26 mouse cellular contexts compared by ENCODE assay signal in genomic region chr10:42296559-42296958, GRCm38 (mm10). TPM values are rescaled to one million over a fixed set of nuclear protein-coding genes. Genes with fewer than 3 reads are reported as not detected.
DNase-seq lines count a peak whose midpoint lies in the region; ATAC-seq and TF ChIP-seq lines count a peak whose summit lies in the region.
"Had no signal": no experiment of that assay in that cellular context is flagged by ENCODE, and none has a peak within 500 bp of the region (broad histone marks: within the 10 kb centered on the region; RNA-seq: fewer than 3 reads in every experiment).

No protein-coding gene starts in this region.

- no peak for DNase-seq in G1E (ENCODE audit: low spot score)
- DNase-seq in c-Kit-positive CD71-positive TER-119-negative erythroid progenitor cells, embryonic 14.5 days (ENCODE audit: low read depth): peak; percentile 68
- peak; percentile 22 for DNase-seq in liver, embryonic 13.5 days
- no peak for DNase-seq in cerebellum, adult 2 months
- no peak for DNase-seq in spleen, postnatal 14 days (ENCODE audit: low spot score in 2 of 2)
- no peak for DNase-seq in neural tube, embryonic 10.5 days (ENCODE audit: extremely low spot score, low spot score)
- DNase-seq: adrenal gland, adult 8-10 months; B cell, adult 2 months; cerebellum, adult 8-10 months; gastrocnemius, postnatal 36 days; heart, adult 2 months; heart, postnatal 36 days; kidney, adult 2 months; lung, embryonic 14.5 days; right cerebral cortex, adult 18-20 months; right cerebral cortex, postnatal 4 days; thymus, postnatal 14 days had no signal

- H3K27me3 ChIP-seq in G1E (ENCODE audit: insufficient read depth, low read length): peaks cover 15% of the 10 kb centered on the region
- H3K27me3 ChIP-seq in liver, embryonic 13.5 days: no peaks in the 10 kb centered on the region
- H3K27me3 ChIP-seq in cerebellum, adult 2 months (ENCODE audit: control insufficient read depth, insufficient read depth, low read length): no peaks in the 10 kb centered on the region
- H3K27me3 ChIP-seq: CH12.LX; limb, embryonic 12.5 days; midbrain, embryonic 15.5 days; neural tube, embryonic 13.5 days had no signal

- no peak overlapping the region for H3K9ac ChIP-seq in liver, embryonic 13.5 days
- H3K9ac ChIP-seq: hindbrain, embryonic 14.5 days; limb, embryonic 12.5 days; lung, embryonic 14.5 days; midbrain, embryonic 15.5 days; neural tube, embryonic 13.5 days had no signal

- WGBS in liver, embryonic 13.5 days (ENCODE audit: insufficient replicate concordance): 34% methylated on average over 4 of the region's 4 CpGs
- WGBS in cerebellum, adult 2 months: 62% methylated on average over 4 of the region's 4 CpGs

- ATAC-seq in G1E (ENCODE audit: extremely low read depth, insufficient number of reproducible peaks, low FRiP score, poor library complexity, severe bottlenecking): peak; percentile 68
- ATAC-seq in liver, embryonic 13.5 days (ENCODE audit: low read depth): peak; percentile 90
- peak; percentile 86 for ATAC-seq in megakaryocyte-erythroid progenitor cell, adult 5-6 weeks (replicated peaks; ENCODE audit: low FRiP score, low TSS enrichment, poor library complexity, severe bottlenecking)
- ATAC-seq: activated CD4-positive, CD25-positive, alpha-beta regulatory T cell, adult 4 months; midbrain, embryonic 15.5 days had no signal

- H3K27ac ChIP-seq in liver, embryonic 13.5 days: peak overlapping the region; percentile 59; the same call in 1 of the 2 replicates
- no peak overlapping the region for H3K27ac ChIP-seq in cerebellum, adult 2 months (ENCODE audit: insufficient read depth, low read length)
- H3K27ac ChIP-seq: heart, adult 2 months; hindbrain, embryonic 14.5 days; kidney, postnatal 0 days; limb, embryonic 12.5 days; midbrain, embryonic 15.5 days; neural tube, embryonic 13.5 days had no signal

- H3K9me3 ChIP-seq in G1E (replicated peaks): no peaks in the 10 kb centered on the region
- H3K9me3 ChIP-seq in liver, embryonic 13.5 days (replicated peaks): no peaks in the 10 kb centered on the region
- H3K9me3 ChIP-seq: limb, embryonic 12.5 days; megakaryocyte, embryonic 14.5 days; midbrain, embryonic 15.5 days; neural tube, embryonic 13.5 days had no signal

- no peaks in the 10 kb centered on the region for H3K36me3 ChIP-seq in G1E (replicated peaks)
- no peaks in the 10 kb centered on the region for H3K36me3 ChIP-seq in liver, embryonic 13.5 days
- H3K36me3 ChIP-seq: limb, embryonic 12.5 days; midbrain, embryonic 15.5 days; neural tube, embryonic 13.5 days had no signal

- peaks cover 31% of the 10 kb centered on the region for H3K4me1 ChIP-seq in G1E (ENCODE audit: insufficient read depth, low read depth, low read length)
- H3K4me1 ChIP-seq in liver, embryonic 13.5 days (replicated peaks): peaks cover 39% of the 10 kb centered on the region
- peaks cover 7% of the 10 kb centered on the region; the same call in 1 of the 2 replicates for H3K4me1 ChIP-seq in cerebellum, adult 2 months (ENCODE audit: control insufficient read depth, insufficient read depth, low read length)
- H3K4me1 ChIP-seq: midbrain, embryonic 15.5 days; neural tube, embryonic 13.5 days had no signal

- H3K4me2 ChIP-seq in liver, embryonic 13.5 days: no peak overlapping the region
- H3K4me2 ChIP-seq: hindbrain, embryonic 14.5 days; limb, embryonic 12.5 days; lung, embryonic 14.5 days; midbrain, embryonic 15.5 days; neural tube, embryonic 13.5 days had no signal

- TF ChIP-seq CTCF in G1E (IDR thresholded peaks at IDR 0.05; ENCODE audit: low read depth, low read length): no peak
- TF ChIP-seq CTCF in cerebellum, adult 2 months (IDR thresholded peaks at IDR 0.05; ENCODE audit: borderline replicate concordance, insufficient read depth, low read depth, low read length): no peak

- TF ChIP-seq POLR2A in cerebellum, adult 2 months (IDR thresholded peaks at IDR 0.05; ENCODE audit: borderline replicate concordance, insufficient read depth, low read length): no peak

- H3K4me3 ChIP-seq in G1E (ENCODE audit: low read depth, low read length): no peak overlapping the region
- no peak overlapping the region for H3K4me3 ChIP-seq in liver, embryonic 13.5 days (replicated peaks)
- no peak overlapping the region for H3K4me3 ChIP-seq in cerebellum, adult 2 months (replicated peaks; ENCODE audit: insufficient read depth, low read depth, low read length)
- H3K4me3 ChIP-seq: heart, adult 2 months; limb, embryonic 12.5 days; megakaryocyte, embryonic 14.5 days; midbrain, embryonic 15.5 days; neural tube, embryonic 13.5 days had no signal

RNA-seq across cellular contexts. Expression of gene Foxo3, which starts 20.0 kb away (rescaled TPM):
- 67.1 and 98.4 TPM in 2 replicates for total RNA-seq in G1E (2014; fragmentation: Nextera tagmentation)
- total RNA-seq in G1E (2017): 39.3 and 45.5 TPM in 2 replicates
- polyA plus RNA-seq in G1E (2012): 59.2 and 67.0 TPM in 2 replicates
- polyA plus RNA-seq in liver, embryonic 13.5 days (2015; fragmentation: Nextera tagmentation; extraction: Ambion mirVana): 14.5 and 15.2 TPM in 2 replicates
- 37.6 and 51.7 TPM in 2 replicates for total RNA-seq in megakaryocyte-erythroid progenitor cell, adult 5-6 weeks (2014; fragmentation: Nextera tagmentation)
- 38.6 and 40.0 TPM in 2 replicates for total RNA-seq in megakaryocyte-erythroid progenitor cell, adult 5-6 weeks (2017)
- polyA plus RNA-seq in cerebellum, adult 2 months (2012; rRNA removed): 50.5 and 59.9 TPM in 2 replicates

Comparison
In these comparisons a context has a peak if more than half of its experiments do, and no peak if none do; other contexts are left out.
1. DNase-seq: peak in c-Kit-positive CD71-positive TER-119-negative erythroid progenitor cells, embryonic 14.5 days (single experiment) and liver, embryonic 13.5 days (single experiment); none in G1E (single experiment), cerebellum, adult 2 months (0 of 2), spleen, postnatal 14 days (0 of 2) and neural tube, embryonic 10.5 days (single experiment).
2. Peak in every context shown above with its lines, with median percentiles within 50 percentile points of each other: ATAC-seq.